Mouse (Mus musculus): ENCODE results near the gene Kcnn4. TPM values are rescaled to one million over a fixed set of nuclear protein-coding genes. Genes with fewer than 3 reads are reported as not detected.

Kcnn4 gene
- polyA plus RNA-seq, 1 experiment from 2014 or later = 3.0 TPM

DNA sequence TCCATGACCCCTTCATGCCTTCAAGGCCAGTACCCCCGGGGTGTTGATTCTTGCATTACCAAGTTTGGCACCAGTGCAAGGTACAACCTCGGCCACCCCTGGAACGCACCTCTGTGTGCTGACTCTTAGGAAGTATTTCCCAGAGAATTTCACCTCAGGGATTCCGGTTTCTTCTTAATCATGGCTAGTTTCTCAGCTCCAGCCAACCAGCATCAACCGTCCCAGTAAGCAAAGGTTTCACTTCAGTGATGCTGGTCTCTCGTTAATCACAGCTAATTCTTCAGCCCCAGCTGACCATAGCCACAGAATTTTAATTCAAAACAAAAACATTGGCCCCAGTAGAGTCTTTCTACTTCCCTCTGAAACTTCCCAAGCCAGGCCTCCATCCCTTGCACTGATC is 40.1 kb downstream of the Kcnn4 start:
- Histone ChIP-seq H3K4me3 (replicated peaks) (no peak overlapping the region), H3K36me3 (peaks cover 43% of the 10 kb centered on the region), H3K27ac (replicated peaks) (no peak overlapping the region), H3K4me2 (no peak overlapping the region), H3K4me1 (peaks cover 5% of the 10 kb centered on the region; the same call in 1 of the 2 replicates), H3K9me3 (replicated peaks) (no peaks in the 10 kb centered on the region), H3K9ac (replicated peaks) (no peak overlapping the region), H3K27me3 (replicated peaks) (no peaks in the 10 kb centered on the region)
- WGBS = 91% methylated on average over 6 of the region's 6 CpGs
- no peak for ATAC-seq (ENCODE audit: low FRiP score)

DNA sequence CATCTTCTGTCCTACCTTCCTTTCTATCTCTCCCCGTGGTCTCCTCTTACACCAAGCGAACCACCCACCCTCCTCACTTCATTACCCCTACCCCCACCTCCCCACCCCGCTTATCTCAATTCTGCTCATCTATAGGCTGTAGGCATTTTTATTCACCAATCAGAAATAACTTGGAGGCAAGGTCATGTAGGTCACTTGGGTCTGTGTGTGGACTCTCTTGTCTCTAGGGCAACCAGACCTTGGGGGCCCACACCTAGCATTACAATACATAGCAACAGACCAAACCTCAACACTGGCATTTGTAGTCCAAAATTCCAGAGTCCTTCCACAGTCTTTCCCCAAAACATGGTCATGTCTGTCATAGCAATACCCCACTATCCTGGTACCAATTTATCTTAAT is 40.8 kb downstream of the Kcnn4 start:
- 87% methylated on average over 3 of the region's 3 CpGs for WGBS
- H3K9me3 ChIP-seq (replicated peaks) = no peaks in the 10 kb centered on the region
- no peak overlapping the region for H3K9ac ChIP-seq (replicated peaks)
- peaks cover 36% of the 10 kb centered on the region for H3K36me3 ChIP-seq
- H3K4me3 ChIP-seq (replicated peaks) = no peak overlapping the region
- H3K4me2 ChIP-seq = no peak overlapping the region
- H3K27me3 ChIP-seq (replicated peaks) = no peaks in the 10 kb centered on the region
- no peak overlapping the region for H3K27ac ChIP-seq (replicated peaks)
- no peak for ATAC-seq (ENCODE audit: low FRiP score)
- H3K4me1 ChIP-seq = peaks cover 5% of the 10 kb centered on the region; the same call in 1 of the 2 replicates

DNA sequence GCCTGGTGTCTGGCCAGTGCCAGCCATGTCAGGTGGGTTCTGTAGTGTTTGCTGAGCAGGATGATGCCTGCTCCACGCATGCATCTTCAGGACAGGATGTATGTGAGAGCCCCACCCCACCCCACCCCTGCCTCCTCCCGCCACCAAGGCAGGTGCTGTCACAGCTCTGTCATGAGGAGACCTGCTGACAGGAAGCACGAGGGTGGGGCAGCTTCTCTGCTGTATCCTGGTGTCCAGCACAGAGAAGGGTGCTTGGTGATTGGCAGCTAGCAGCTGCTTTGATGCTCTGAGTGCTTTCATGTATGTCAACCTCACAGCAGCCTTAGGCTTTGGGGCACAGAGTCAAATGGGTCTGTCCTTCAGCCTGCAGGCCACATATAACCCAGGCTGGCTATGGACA is 43.6 kb downstream of the Kcnn4 start:
- H3K4me2 ChIP-seq = no peak overlapping the region
- 88% methylated on average over 3 of the region's 3 CpGs for WGBS

DNA sequence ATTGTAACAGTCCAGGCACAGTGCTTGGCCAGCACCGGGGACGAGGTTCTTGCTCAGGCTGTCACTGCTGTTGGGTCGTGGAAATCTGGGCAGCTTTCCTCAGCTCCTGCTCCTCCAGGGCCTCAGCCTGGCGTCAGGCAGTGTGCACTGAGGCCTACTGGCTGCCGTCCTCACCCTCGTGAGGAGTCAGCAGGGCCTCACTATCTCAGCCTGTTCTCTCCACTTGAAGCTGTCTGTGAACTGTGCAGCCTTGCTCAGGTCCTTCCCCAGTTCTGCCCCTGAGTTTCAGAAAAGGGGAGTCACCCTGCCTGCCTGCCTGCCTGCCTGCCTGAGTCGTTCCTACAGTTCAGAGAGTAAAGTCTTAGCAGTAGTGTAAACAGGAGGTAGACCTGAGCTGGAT is 45.2 kb downstream of the Kcnn4 start:
- WGBS = 83% methylated on average over 7 of the region's 7 CpGs
- no peak overlapping the region for H3K4me2 ChIP-seq
- H3K4me1 ChIP-seq = no peaks in the 10 kb centered on the region
- no peak overlapping the region for H3K9ac ChIP-seq (replicated peaks)
- no peaks in the 10 kb centered on the region for H3K9me3 ChIP-seq (replicated peaks)
- no peaks in the 10 kb centered on the region for H3K27me3 ChIP-seq (replicated peaks)
- ATAC-seq (ENCODE audit: low FRiP score) = no peak
- H3K27ac ChIP-seq (replicated peaks) = no peak overlapping the region
- H3K4me3 ChIP-seq (replicated peaks) = no peak overlapping the region
- H3K36me3 ChIP-seq = peaks cover 18% of the 10 kb centered on the region

More for the DNA sequence above, 43.6 kb downstream of the Kcnn4 start:
- Histone ChIP-seq H3K4me3 (replicated peaks) (no peak overlapping the region), H3K4me1 (no peaks in the 10 kb centered on the region), H3K9me3 (replicated peaks) (no peaks in the 10 kb centered on the region), H3K9ac (replicated peaks) (no peak overlapping the region), H3K27ac (replicated peaks) (no peak overlapping the region), H3K27me3 (replicated peaks) (no peaks in the 10 kb centered on the region), H3K36me3 (peaks cover 27% of the 10 kb centered on the region)
- ATAC-seq (ENCODE audit: low FRiP score) = no peak

DNA sequence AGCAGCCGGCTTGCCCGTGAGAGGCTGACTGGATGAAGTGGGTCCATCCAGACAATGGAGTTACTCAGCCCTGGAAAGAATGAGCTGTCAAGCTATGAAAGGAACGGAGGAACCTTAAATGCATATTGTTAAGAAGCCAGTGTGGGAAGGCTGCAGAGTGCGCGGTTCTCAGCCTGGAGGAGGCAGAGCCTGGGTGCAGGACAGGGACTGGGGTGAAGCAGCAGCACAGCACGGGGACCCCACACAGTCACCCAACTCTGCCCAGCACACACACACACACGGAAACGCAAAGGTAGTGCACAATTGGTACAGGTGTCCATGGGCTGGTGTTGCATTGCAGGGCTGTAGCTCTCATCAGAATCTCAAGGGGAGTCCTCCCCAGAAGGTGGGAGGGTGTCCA is 49.5 kb downstream of the Kcnn4 start:
- Histone ChIP-seq H3K4me2 (no peak overlapping the region), H3K4me3 (replicated peaks) (no peak overlapping the region)
- 29% methylated on average over 8 of the region's 8 CpGs for WGBS

DNA sequence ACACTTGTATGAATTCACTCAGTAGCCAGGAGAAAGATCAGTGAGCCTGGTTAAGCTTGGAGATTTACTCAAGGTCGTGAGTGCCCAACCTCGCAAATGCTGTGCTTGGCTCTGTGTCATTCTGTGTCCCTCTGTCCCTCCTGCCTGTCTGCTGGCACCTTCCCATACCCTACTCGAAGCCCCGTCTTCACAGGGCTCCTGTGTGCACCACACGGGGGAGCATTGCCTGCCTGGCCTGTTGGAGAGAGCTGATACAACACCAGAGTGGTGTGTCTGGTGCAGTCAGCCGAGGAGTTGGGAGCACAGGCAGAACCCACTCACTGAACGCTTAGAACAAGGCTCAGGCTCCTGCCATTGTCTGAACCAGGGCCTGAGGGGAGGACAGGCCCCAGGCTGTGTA is 51.6 kb downstream of the Kcnn4 start:
- Histone ChIP-seq H3K9ac (replicated peaks) (no peak overlapping the region), H3K9me3 (replicated peaks) (no peaks in the 10 kb centered on the region), H3K4me3 (replicated peaks) (no peak overlapping the region), H3K4me1 (0 out of 2 replicates have a peak, but pooled peaks cover 4% of the 10 kb centered on the region), H3K4me2 (no peak overlapping the region), H3K27ac (replicated peaks) (no peak overlapping the region), H3K36me3 (peaks cover 24% of the 10 kb centered on the region), H3K27me3 (replicated peaks) (no peaks in the 10 kb centered on the region)
- 72% methylated on average over 7 of the region's 7 CpGs for WGBS
- ATAC-seq (ENCODE audit: low FRiP score) = no peak

More for the DNA sequence above, 49.5 kb downstream of the Kcnn4 start:
- no peaks in the 10 kb centered on the region for H3K27me3 ChIP-seq (replicated peaks)
- no peaks in the 10 kb centered on the region for H3K9me3 ChIP-seq (replicated peaks)
- no peak for ATAC-seq (ENCODE audit: low FRiP score)
- peaks cover 29% of the 10 kb centered on the region for H3K36me3 ChIP-seq
- 0 out of 2 replicates have a peak, but pooled peaks cover 4% of the 10 kb centered on the region for H3K4me1 ChIP-seq
- no peak overlapping the region for H3K27ac ChIP-seq (replicated peaks)
- H3K9ac ChIP-seq (replicated peaks) = no peak overlapping the region

DNA sequence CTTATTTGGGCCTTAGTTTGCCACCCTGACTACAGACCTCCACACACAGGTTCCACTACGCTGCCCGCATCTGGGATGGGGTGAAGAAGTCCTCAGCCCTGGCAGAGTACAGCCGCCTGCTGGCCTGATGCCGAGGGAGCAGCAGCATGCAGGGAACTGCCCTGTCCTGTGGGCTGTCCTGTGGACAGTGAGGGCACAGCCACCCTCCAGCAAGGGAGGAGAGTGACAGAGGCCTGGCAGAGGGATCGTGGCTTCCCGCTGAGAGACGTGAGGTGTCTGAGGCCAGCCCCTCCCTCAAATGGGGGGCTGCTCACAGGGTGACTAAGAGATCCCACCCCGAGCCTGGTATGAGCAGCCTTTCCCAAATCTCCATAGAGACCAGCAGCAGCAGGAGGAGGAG is 52.2 kb downstream of the Kcnn4 start:
- 0 out of 2 replicates have a peak overlapping the region, but pooled peaks have one; percentile 13 for H3K27ac ChIP-seq (replicated peaks)
- peak; percentile 36; the same call in 1 of the 2 replicates for ATAC-seq (ENCODE audit: low FRiP score)
- 0 out of 2 replicates have a peak, but pooled peaks cover 4% of the 10 kb centered on the region for H3K4me1 ChIP-seq
- H3K4me3 ChIP-seq (replicated peaks) = no peak overlapping the region
- H3K9me3 ChIP-seq (replicated peaks) = no peaks in the 10 kb centered on the region
- no peaks in the 10 kb centered on the region for H3K27me3 ChIP-seq (replicated peaks)
- no peak overlapping the region for H3K4me2 ChIP-seq
- H3K9ac ChIP-seq (replicated peaks) = no peak overlapping the region
- peaks cover 20% of the 10 kb centered on the region for H3K36me3 ChIP-seq
- 76% methylated on average over 8 of the region's 8 CpGs for WGBS

DNA sequence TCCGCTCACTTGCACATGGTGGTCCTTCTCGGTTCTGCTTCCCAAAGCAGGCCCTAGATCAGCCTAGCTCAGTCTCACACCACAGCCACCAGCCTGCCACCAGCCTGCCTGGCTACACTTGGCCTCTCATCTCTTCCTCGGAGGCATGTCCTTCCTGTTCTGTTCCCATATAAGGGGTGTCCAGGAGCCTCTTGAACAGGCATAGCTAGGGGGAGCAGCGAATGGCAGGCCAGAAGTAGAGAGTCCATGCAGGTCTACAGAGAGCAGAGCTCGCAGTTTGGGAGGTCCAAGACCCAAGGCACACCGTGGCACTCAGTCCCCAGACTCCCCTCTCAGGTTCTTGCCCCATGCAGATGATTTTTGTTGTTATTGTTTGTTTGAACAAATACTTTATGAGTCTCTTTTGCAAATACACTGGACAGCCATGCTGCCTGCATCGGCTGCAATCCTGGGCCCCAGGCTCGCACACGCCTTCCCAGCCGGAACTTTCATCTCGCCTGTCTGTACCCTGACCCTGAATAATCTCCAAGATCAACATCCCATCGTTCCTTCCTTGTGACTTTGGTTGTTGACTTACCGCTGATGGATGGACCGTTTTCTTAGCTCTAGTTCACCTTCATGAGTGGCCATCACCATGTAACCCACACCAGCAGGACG is 53.2 kb downstream of the Kcnn4 start:
- Histone ChIP-seq H3K4me3 (replicated peaks) (no peak overlapping the region), H3K9me3 (replicated peaks) (no peaks in the 10 kb centered on the region), H3K9ac (replicated peaks) (no peak overlapping the region), H3K4me1 (0 out of 2 replicates have a peak, but pooled peaks cover 4% of the 10 kb centered on the region), H3K27ac (replicated peaks) (no peak overlapping the region), H3K4me2 (no peak overlapping the region), H3K36me3 (peaks cover 20% of the 10 kb centered on the region), H3K27me3 (replicated peaks) (no peaks in the 10 kb centered on the region)
- no peak for ATAC-seq (ENCODE audit: low FRiP score)
- WGBS = 93% methylated on average over 15 of the region's 15 CpGs

DNA sequence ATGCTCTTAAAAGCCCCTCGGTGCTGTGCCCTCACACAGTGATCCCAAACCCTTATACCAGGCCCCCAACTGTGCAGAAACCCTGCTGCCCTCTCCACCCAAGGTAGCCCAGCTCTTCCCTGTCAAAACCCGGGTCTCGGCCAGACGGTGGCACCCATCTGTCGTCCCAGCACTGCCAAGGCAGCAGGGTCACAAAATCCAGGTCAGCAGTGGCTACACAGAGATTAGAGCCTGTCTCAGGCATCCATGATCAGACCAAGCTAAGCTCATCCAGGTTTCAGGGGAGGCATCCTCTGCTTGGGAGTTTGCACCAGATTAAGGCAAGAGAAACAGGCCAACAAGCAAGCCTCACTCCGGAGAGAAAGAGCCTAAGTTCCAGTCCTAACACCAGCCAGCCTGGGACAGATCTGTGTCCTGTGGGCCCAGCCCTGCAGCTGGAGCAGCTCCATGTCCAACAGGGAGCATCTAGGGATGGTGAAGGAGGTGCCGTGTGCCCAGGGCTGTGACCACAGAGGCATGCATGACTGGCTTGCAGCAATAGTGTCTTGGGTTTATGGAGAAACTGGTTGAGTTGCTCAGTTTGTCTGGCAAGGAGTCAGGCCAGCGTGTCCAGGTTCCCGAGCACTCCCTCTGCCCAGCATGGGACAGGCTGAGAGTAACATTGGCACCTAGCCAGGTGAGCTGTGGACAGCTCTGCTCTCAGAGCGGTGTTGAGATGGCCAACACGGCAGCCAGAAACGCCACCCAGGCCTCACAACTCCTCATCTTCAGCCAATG is 54.1 kb downstream of the Kcnn4 start:
- Histone ChIP-seq H3K27me3 (replicated peaks) (no peaks in the 10 kb centered on the region), H3K4me3 (replicated peaks) (no peak overlapping the region), H3K4me2 (no peak overlapping the region), H3K9me3 (replicated peaks) (no peaks in the 10 kb centered on the region), H3K27ac (replicated peaks) (no peak overlapping the region), H3K4me1 (0 out of 2 replicates have a peak, but pooled peaks cover 4% of the 10 kb centered on the region), H3K36me3 (peaks cover 20% of the 10 kb centered on the region), H3K9ac (replicated peaks) (no peak overlapping the region)
- 78% methylated on average over 12 of the region's 12 CpGs for WGBS
- ATAC-seq (ENCODE audit: low FRiP score) = no peak

DNA sequence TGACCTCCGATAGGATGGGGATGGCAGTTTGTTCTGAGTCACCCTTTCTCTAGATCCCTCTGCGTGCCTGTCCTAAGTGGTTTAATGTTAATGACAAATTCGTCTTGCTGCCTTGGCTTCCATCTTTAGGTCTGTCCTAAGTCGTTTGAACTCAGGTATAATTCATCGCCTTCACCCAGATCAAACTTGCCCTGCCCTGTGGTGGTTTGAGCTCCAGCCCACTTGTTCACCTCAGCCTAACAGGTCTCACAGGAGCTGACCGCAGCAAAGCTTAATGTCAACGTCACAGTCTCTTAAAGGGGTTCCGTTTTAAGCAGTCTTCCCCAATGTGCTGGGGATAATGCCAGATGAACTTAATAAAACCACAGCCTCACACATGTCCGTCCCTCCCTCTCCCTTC is 55.9 kb downstream of the Kcnn4 start:
- Histone ChIP-seq H3K27ac (replicated peaks) (no peak overlapping the region), H3K27me3 (replicated peaks) (no peaks in the 10 kb centered on the region), H3K9ac (replicated peaks) (no peak overlapping the region), H3K36me3 (peaks cover 16% of the 10 kb centered on the region), H3K9me3 (replicated peaks) (no peaks in the 10 kb centered on the region), H3K4me3 (replicated peaks) (no peak overlapping the region), H3K4me2 (no peak overlapping the region), H3K4me1 (peaks cover 9% of the 10 kb centered on the region; the same call in 1 of the 2 replicates)
- WGBS = 89% methylated on average over 9 of the region's 9 CpGs
- ATAC-seq (ENCODE audit: low FRiP score) = no peak

DNA sequence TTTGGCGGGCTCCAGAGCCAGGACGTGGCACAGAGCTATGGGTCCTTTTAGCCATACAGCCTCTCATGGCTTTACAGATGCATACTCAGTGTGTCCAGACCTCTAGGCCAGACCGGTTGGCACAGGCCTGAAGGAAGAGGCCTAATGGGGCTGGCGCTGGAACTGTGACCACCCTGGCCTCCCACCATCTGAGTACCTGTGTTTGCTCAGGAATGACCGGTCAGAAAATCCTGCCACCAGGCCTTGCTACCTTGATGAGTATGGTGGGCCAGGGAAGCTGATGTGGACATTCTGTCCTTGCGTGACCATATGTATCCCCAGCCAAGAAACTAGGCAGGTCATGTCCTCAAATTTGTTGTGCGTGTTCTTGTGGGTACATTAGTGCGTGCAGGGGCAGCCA is 57.1 kb downstream of the Kcnn4 start:
- Histone ChIP-seq H3K9me3 (replicated peaks) (no peaks in the 10 kb centered on the region; the same call in 1 of the 2 replicates), H3K27ac (replicated peaks) (no peak overlapping the region), H3K36me3 (peaks cover 9% of the 10 kb centered on the region), H3K9ac (replicated peaks) (no peak overlapping the region), H3K4me1 (peaks cover 8% of the 10 kb centered on the region; the same call in 1 of the 2 replicates), H3K4me3 (replicated peaks) (no peak overlapping the region), H3K27me3 (replicated peaks) (no peaks in the 10 kb centered on the region), H3K4me2 (no peak overlapping the region)
- 97% methylated on average over 8 of the region's 8 CpGs for WGBS
- ATAC-seq (ENCODE audit: low FRiP score) = no peak

DNA sequence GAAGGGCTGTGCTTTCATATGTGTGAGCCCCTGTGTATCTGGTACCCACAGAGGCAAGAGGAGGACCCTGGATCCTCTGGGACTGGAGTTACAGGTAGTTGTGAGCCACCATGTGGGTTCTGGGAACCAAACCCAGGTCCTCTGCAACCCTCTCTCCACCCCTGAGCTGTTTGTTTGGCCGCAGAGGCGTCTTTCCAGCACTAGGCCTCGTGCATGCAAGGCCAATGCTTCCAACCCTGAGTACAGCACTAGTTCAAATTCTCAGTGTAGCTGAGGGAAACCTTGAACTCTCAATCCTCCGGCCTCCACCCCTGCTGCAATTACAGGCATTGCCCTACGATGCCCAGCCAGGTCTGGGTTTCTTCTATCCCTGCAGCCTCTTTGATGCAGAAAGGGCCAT is 58.7 kb downstream of the Kcnn4 start:
- no peak overlapping the region for H3K4me2 ChIP-seq
- H3K4me1 ChIP-seq = peaks cover 5% of the 10 kb centered on the region; the same call in 1 of the 2 replicates
- no peak overlapping the region for H3K4me3 ChIP-seq (replicated peaks)
- no peak overlapping the region for H3K9ac ChIP-seq (replicated peaks)
- WGBS = 93% methylated on average over 5 of the region's 5 CpGs
- no peak overlapping the region for H3K27ac ChIP-seq (replicated peaks)
- H3K36me3 ChIP-seq = no peaks in the 10 kb centered on the region
- no peaks in the 10 kb centered on the region for H3K27me3 ChIP-seq (replicated peaks)
- ATAC-seq (ENCODE audit: low FRiP score) = no peak
- H3K9me3 ChIP-seq (replicated peaks) = no peaks in the 10 kb centered on the region; the same call in 1 of the 2 replicates
